Mouse (Mus musculus): ENCODE data around the gene Eef2k.
A peak's percentile ranks its signal among the peaks of the same experiment; 100 is the strongest.
"Not testable (repeated sequence)": the region's sequence is repeated elsewhere in the genome, so short reads cannot be mapped to it uniquely, and the experiment has no call there.

Gene Eef2k

GRCm38 (mm10) chr7:120882674-120883073 lies 40.0 kb downstream of the Eef2k start:
- DNase-seq: no peak

- DNase-seq: no peak
Observed at GRCm38 (mm10) chr7:120883523-120884290, 41.1 kb downstream of the Eef2k start.

GRCm38 (mm10) chr7:120884746-120885145 lies 42.1 kb downstream of the Eef2k start:
- DNase-seq: no peak

GRCm38 (mm10) chr7:120893123-120893522 lies 50.5 kb downstream of the Eef2k start:
- no peak for DNase-seq

GRCm38 (mm10) chr7:120897054-120897453 lies 54.4 kb downstream of the Eef2k start:
- DNase-seq: no peak

GRCm38 (mm10) chr7:120897711-120898335 lies 55.2 kb downstream of the Eef2k start:
- no peak for DNase-seq

GRCm38 (mm10) chr7:120900191-120900590 lies 57.6 kb downstream of the Eef2k start:
- no peak for DNase-seq

- DNase-seq: no peak
Observed at GRCm38 (mm10) chr7:120901701-120902100, 59.1 kb downstream of the Eef2k start.

- DNase-seq: no peak
Observed at GRCm38 (mm10) chr7:120902931-120903330, 60.3 kb downstream of the Eef2k start.

GRCm38 (mm10) chr7:120910172-120910571 lies 67.5 kb downstream of the Eef2k start:
- not testable (repeated sequence) for DNase-seq

GRCm38 (mm10) chr7:120911268-120911667 lies 68.6 kb downstream of the Eef2k start:
- DNase-seq: not testable (repeated sequence)

- peak; percentile 44 for DNase-seq
Observed at GRCm38 (mm10) chr7:120913332-120913731, 70.7 kb downstream of the Eef2k start.

- DNase-seq: no peak
Observed at GRCm38 (mm10) chr7:120916262-120916875, 73.7 kb downstream of the Eef2k start.

- DNase-seq: no peak
Observed at GRCm38 (mm10) chr7:120917279-120917591, 74.6 kb downstream of the Eef2k start.

GRCm38 (mm10) chr7:120917592-120918461 lies 75.2 kb downstream of the Eef2k start, which contains the start of gene Polr3e:
Polr3e (plus strand) TSS chr7:120917744.
- peak; percentile 100 for DNase-seq

GRCm38 (mm10) chr7:120918526-120918962 lies 75.9 kb downstream of the Eef2k start:
- DNase-seq: peak; percentile 79

- no peak for DNase-seq
Observed at GRCm38 (mm10) chr7:120933110-120933509, 90.5 kb downstream of the Eef2k start.

GRCm38 (mm10) chr7:120933680-120934195 lies 91.1 kb downstream of the Eef2k start:
- DNase-seq: no peak

- DNase-seq: peak; percentile 61
Observed at GRCm38 (mm10) chr7:120934716-120935115, 92.1 kb downstream of the Eef2k start.

GRCm38 (mm10) chr7:120936522-120936921 lies 93.9 kb downstream of the Eef2k start:
- no peak for DNase-seq

GRCm38 (mm10) chr7:120938206-120938605 lies 95.6 kb downstream of the Eef2k start:
- DNase-seq: no peak

GRCm38 (mm10) chr7:120940343-120940742 lies 97.7 kb downstream of the Eef2k start:
- DNase-seq: no peak

- DNase-seq: no peak
Observed at GRCm38 (mm10) chr7:120941214-120941613, 98.6 kb downstream of the Eef2k start.

All from thymus, postnatal 25 days (tissue).